Mouse (Mus musculus) neural tube, embryonic 14.5 days (tissue): ENCODE measurements around the gene Tbc1d4. TPM values are rescaled to one million over a fixed set of nuclear protein-coding genes. Genes with fewer than 3 reads are reported as not detected.
A peak's percentile ranks its signal among the peaks of the same experiment; 100 is the strongest.

Source experiments
- ATAC-seq: fragments of 200-750 bp; cut with Nextera tagmentation; 2 replicates; pipeline ENCODE4 v1.8.0; 2017; ENCODE audit warnings: low read depth, mild to moderate bottlenecking, moderate TSS enrichment, moderate library complexity
- H3K27ac ChIP-seq: fragments of 300-500 bp; sonication (generic); 2 replicates; pipeline ENCODE4 v1.5.1; 2014; ENCODE audit warnings: low read depth, mild to moderate bottlenecking, control low read depth, low read length, moderate library complexity, mixed read lengths
- H3K27me3 ChIP-seq: fragments of 300-500 bp; sonication (generic); 2 replicates; pipeline ENCODE4 v1.6.1; 2014; ENCODE audit warnings: low read length; ENCODE audit not compliant: control insufficient read depth, insufficient read depth
- H3K36me3 ChIP-seq: fragments of 300-500 bp; sonication (generic); 2 replicates; pipeline ENCODE4 v1.6.1; 2014; ENCODE audit warnings: low read length, mixed read lengths; ENCODE audit not compliant: control insufficient read depth, insufficient read depth
- H3K4me1 ChIP-seq: fragments of 300-500 bp; sonication (generic); 2 replicates; pipeline ENCODE4 v1.6.1; 2014; ENCODE audit warnings: low read length; ENCODE audit not compliant: control insufficient read depth, insufficient read depth
- H3K4me2 ChIP-seq: fragments of 300-500 bp; sonication (generic); 2 replicates; pipeline ENCODE4 v1.6.1; 2014; ENCODE audit warnings: mild to moderate bottlenecking, low read depth, low read length, control low read depth
- H3K4me3 ChIP-seq: fragments of 300-500 bp; sonication (generic); 2 replicates; pipeline ENCODE4 v1.5.1; 2014; ENCODE audit warnings: low read depth, low read length, control low read depth, mixed read lengths
- H3K9ac ChIP-seq: fragments of 300-500 bp; sonication (generic); replicated peaks from 2 replicates; pipeline ENCODE4 v1.6.1; 2014; ENCODE audit warnings: low read depth, mild to moderate bottlenecking, control low read depth, low read length, mixed read lengths
- H3K9me3 ChIP-seq: fragments of 300-500 bp; sonication (generic); 2 replicates; pipeline ENCODE4 v1.6.1; 2016; ENCODE audit warnings: low read length; ENCODE audit not compliant: control insufficient read depth
- WGBS: fragments of 180-500 bp; shearing (Covaris S2); extraction: QIAGEN DNeasy Blood & Tissue Kit; methylation state at CpG from one replicate; pipeline ENCODE4 v1.1.7; 2014; 5-methylcytosine and 5-hydroxymethylcytosine counted together
- polyA plus RNA-seq: library from polyadenylated mRNA; unstranded; fragments of >200 nt; fragmentation: Nextera tagmentation; extraction: Ambion mirVana; gene quantifications from 2 replicates; pipeline ENCODE4 v1.2.1, GENCODE M21; 2014

Tbc1d4 gene
- 5.3 and 6.1 TPM in 2 replicates for polyA plus RNA-seq

DNA sequence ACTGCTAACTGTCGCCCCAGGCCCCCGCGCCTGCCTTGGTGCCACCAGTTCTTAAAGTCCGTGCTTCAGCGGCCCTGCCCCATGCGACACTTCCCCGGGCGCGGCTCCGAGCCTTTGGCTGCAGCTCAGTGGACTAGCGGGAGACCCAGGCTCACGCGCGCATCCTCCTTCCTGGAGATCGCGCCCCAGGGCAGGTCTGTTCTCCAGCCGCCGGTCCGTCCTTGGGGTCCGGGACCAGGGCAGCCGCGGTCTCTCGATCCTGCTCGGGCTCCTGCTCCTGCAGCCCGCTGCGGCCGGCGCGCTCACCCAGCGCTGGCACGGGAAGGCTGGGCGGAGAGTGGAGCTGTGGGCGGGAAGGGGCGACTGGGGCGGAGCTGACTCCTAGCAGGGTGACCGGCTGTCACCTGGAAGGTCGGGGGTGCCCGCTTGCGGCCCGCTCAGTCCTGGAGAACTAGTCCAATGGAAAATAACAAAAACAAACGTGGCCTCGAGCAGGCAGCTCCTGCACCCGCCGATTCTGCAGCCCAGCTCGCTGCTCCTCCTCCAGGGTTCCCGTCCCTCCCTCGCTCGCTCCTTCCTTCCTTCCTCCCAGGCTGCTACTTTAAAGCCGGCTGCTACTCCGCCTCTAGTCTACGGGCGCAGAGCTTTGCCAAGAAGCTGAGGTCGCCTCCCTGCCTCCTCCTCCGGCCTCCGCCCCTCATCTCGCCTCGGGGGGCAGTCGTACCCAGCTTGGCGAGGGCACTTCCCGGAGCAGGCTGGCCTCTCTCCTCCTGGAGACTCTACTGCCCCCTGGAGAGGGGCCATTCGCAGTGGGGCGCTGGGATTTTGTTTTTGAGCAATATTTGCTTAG lies at the start of gene Tbc1d4:
Tbc1d4 (minus strand) TSS at position 673 of the 850 bp plus-strand sequence.
- H3K27ac ChIP-seq: peak within 1 kb of the TSS; percentile 28; the same call in 1 of the 2 replicates
- H3K4me3 ChIP-seq: peak within 1 kb of the TSS; percentile 88
- WGBS: under 1% methylated on average over 60 of the region's 62 CpGs
- H3K27me3 ChIP-seq: no peaks in the 10 kb centered on the region
- H3K4me2 ChIP-seq: peak within 1 kb of the TSS; percentile 98
- H3K36me3 ChIP-seq: no peaks in the 10 kb centered on the region
- no peaks in the 10 kb centered on the region for H3K4me1 ChIP-seq
- no peaks in the 10 kb centered on the region for H3K9me3 ChIP-seq
- ATAC-seq: peak; percentile 87
- H3K9ac ChIP-seq: peak within 1 kb of the TSS; percentile 86

DNA sequence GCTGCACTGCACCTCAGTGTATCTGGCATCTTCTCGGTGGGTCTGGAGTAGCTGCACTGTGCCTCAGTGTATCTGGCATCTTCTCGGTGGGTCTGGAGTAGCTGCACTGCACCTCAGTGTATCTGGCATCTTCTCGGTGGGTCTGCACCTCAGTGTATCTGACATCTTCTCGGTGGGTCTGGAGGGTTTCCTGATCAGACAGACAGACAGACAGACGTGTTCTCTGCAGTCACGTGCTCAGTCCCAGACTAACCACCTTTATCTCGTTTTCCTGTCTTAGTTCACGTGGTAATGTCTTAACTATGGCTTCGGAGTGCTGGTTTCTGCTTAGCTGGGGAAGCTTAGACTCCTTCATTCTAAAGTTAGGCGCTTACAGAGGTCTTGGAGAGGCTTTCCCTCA lies 47.3 kb upstream of the Tbc1d4 start:
- Histone ChIP-seq H3K4me2 (no peak overlapping the region), H3K9me3 (no peaks in the 10 kb centered on the region), H3K4me3 (no peak overlapping the region), H3K36me3 (no peaks in the 10 kb centered on the region; the same call in 1 of the 2 replicates), H3K9ac (no peak overlapping the region), H3K27me3 (no peaks in the 10 kb centered on the region), H3K4me1 (peaks cover 7% of the 10 kb centered on the region; the same call in 1 of the 2 replicates), H3K27ac (no peak overlapping the region)
- ATAC-seq: no peak
- WGBS: 89% methylated on average over 10 of the region's 10 CpGs

DNA sequence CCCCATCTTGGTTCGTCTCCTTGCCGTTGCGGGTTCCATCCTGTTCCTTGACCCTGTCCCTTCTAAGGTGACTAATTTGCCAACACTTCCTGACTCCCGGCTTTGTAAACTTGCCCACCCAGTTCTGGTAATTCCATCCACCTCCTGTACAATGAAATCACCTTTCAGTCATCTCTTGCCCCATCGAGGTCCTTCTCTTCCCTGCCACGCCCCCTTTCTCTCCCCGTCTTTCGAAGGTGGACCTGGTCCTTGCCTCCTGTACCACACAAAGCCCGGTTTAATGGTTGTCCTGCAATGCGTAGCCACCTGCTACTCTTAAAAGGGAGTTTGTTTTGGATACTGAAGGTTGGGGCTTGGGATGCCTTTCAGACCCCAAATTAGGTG lies 45.5 kb upstream of the Tbc1d4 start:
- peak overlapping the region; percentile 81 for H3K4me2 ChIP-seq
- H3K9ac ChIP-seq: peak overlapping the region; percentile 78
- no peaks in the 10 kb centered on the region for H3K36me3 ChIP-seq
- H3K27ac ChIP-seq: peak overlapping the region; percentile 74; the same call in 1 of the 2 replicates
- no peaks in the 10 kb centered on the region for H3K27me3 ChIP-seq
- ATAC-seq: peak; percentile 22; the same call in 1 of the 2 replicates
- H3K4me3 ChIP-seq: peak overlapping the region; percentile 96
- H3K4me1 ChIP-seq: peaks cover 7% of the 10 kb centered on the region; the same call in 1 of the 2 replicates
- H3K9me3 ChIP-seq: no peaks in the 10 kb centered on the region
- 0% methylated on average over 10 of the region's 10 CpGs for WGBS

DNA sequence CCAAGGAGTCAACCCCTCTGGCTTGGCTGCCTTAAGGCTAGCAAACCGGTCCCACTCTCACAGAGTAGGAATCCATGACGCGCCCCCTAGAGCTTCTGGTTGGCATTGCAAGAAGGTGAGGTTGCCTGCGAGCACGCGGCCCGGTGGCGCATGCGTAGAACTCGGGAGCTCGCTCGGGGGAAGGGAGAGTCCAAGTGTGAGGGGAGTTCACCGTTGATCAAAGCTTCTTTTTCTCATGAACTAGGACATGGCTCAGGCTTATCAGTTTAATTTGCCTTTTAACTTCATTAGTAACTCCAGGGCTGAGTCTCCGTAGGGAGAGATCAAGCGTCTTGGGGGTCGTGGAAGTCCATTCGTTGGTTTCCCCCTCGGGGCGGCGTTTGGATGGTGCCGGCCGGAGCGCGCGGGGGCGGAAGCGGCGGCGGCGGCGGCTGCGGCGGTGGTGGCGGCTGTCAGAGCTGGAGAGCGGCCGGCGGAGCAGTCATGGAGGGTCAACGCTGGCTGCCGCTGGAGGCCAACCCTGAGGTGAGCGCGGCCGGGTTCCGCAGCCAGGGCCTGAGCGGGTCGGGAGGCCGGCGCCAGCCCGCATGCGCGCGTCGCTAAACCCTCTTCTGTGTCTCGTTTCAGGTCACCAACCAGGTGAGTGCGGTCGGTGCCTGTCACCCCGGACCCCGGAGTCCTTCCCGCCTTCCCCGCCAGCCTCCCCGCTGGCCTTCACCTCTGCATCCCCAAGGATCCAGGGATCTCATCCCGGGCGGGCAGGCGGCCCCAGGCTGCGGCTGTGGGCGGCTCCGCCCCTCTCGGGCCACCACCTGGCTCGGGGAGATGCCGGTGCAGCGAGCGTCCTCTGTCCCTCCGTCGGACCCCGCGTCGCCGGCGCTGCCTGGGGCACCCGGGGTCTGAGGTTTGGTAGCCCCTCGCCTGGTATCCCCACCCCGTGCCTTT lies 44.9 kb upstream of the Tbc1d4 start, which contains the start of gene Uchl3:
Uchl3 (plus strand) TSS at position 387 of the 945 bp plus-strand sequence.
- ATAC-seq: peak; percentile 94
- H3K9me3 ChIP-seq: no peaks in the 10 kb centered on the region
- no peaks in the 10 kb centered on the region for H3K27me3 ChIP-seq
- H3K27ac ChIP-seq: peak within 1 kb of the TSS; percentile 74
- WGBS: 1% methylated on average over 79 of the region's 81 CpGs
- H3K4me3 ChIP-seq: peak within 1 kb of the TSS; percentile 96
- H3K9ac ChIP-seq: peak within 1 kb of the TSS; percentile 78
- peaks cover 3% of the 10 kb centered on the region; the same call in 1 of the 2 replicates for H3K4me1 ChIP-seq
- H3K36me3 ChIP-seq: no peaks in the 10 kb centered on the region
- H3K4me2 ChIP-seq: peak within 1 kb of the TSS; percentile 81

DNA sequence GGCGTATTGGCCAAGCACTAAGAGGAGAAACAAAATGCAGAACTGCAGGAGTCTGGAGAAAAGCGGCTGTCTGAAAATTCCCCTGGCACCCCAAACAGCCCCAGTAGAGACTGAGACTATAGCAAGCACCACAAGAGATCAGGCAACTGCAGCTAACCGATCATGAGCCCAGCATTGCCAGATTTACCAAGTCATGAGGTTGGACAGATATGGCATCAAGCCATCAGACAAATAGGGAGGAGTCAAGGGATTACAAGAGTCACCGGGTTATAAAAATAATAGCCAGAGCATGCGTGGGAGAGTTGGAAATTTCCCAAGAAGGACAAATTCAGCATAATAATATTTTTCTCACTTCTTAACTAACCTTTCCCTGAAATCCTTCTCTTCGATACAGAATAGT lies 43.6 kb upstream of the Tbc1d4 start:
- no peak overlapping the region for H3K4me3 ChIP-seq
- H3K4me2 ChIP-seq: no peak overlapping the region
- no peaks in the 10 kb centered on the region for H3K27me3 ChIP-seq
- H3K9ac ChIP-seq: no peak overlapping the region
- no peaks in the 10 kb centered on the region for H3K36me3 ChIP-seq
- no peak for ATAC-seq
- 95% methylated on average over 6 of the region's 6 CpGs for WGBS
- no peak overlapping the region for H3K27ac ChIP-seq
- H3K4me1 ChIP-seq: 0 out of 2 replicates have a peak, but pooled peaks cover 3% of the 10 kb centered on the region
- H3K9me3 ChIP-seq: no peaks in the 10 kb centered on the region

DNA sequence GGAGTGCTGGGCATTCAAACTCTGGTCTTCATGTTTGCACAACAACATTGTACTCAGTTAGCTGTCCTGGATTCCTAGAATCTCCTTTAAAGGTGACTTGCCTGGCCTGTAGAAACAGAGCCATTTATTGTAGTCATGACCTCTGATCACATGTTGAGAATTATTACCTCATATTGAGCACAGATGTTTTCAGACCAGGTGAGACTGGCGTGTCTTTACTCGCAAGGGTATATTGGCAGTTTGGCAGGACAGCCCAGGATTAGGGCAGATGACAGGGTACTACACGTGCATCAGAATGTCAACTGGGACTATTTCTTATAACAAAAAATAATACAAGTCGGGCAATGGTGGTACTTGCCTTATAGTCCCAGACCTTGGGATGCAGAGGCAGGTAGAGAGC lies 41.6 kb upstream of the Tbc1d4 start:
- H3K4me3 ChIP-seq: no peak overlapping the region
- no peak overlapping the region for H3K27ac ChIP-seq
- H3K9me3 ChIP-seq: no peaks in the 10 kb centered on the region
- no peaks in the 10 kb centered on the region for H3K36me3 ChIP-seq
- H3K4me2 ChIP-seq: no peak overlapping the region
- no peaks in the 10 kb centered on the region for H3K4me1 ChIP-seq
- 93% methylated on average over 4 of the region's 4 CpGs for WGBS
- H3K27me3 ChIP-seq: no peaks in the 10 kb centered on the region
- no peak overlapping the region for H3K9ac ChIP-seq
- no peak for ATAC-seq

DNA sequence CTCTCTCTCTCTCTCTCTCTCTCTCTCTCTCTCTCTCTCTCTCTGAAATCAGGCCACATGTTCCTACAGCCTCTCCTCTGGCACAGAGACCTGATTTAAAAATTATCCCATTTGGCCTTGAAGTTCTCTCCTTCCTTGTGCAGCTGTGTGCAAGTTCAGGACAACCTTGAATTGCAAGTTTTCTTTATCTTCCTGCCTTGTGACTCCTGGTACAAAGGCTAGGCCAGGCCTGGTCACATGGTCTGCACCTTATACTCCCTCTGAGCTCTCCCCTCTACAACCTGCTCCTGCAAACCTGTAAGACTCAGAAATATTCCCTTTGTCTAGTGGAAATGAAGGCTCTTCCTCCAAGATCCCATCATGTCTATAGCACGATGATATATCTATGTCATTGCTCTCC lies 36.0 kb upstream of the Tbc1d4 start:
- Histone ChIP-seq H3K36me3 (no peaks in the 10 kb centered on the region), H3K27me3 (no peaks in the 10 kb centered on the region), H3K9ac (no peak overlapping the region), H3K9me3 (no peaks in the 10 kb centered on the region), H3K27ac (no peak overlapping the region), H3K4me1 (no peaks in the 10 kb centered on the region), H3K4me3 (no peak overlapping the region), H3K4me2 (no peak overlapping the region)
- no peak for ATAC-seq
- WGBS: 87% methylated on average over 1 of the region's 1 CpGs

DNA sequence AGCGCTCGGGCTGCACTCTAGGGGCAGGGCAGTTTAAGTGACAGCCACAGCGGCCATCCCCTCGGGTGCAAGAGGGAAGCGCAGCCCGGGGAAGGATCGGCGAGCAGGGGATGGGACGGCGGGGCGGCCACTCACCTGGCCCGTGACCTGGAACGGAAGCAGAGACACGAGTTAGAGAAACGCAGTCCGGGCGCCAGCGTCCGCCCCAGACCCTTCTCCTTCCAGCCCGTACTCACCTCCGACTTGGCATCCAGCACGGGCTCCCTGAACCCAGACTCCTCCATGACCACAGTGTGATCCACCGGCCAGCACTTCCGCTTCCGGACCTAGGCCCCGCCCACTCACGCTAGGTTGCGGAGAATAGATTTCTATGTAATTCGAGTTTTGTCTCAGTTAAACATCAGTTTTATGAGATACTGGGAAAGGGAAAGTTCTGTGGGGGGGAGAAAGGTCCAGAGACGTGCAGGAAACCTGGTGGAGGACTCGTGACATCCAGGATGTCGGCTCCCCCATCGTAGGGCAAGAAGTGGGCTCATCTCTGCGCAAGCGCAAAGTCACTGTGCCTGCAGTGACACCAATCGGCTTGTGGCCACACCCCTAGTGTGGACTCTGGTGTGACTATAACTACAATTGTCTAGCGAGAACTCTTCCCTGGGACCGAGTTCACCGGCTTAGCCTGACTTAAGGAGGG lies 31.3 kb upstream of the Tbc1d4 start, which contains the start of gene Commd6:
Commd6 (minus strand) TSS at position 534 of the 691 bp plus-strand sequence.
- Histone ChIP-seq H3K9ac (peak within 1 kb of the TSS; percentile 72), H3K4me2 (peak within 1 kb of the TSS; percentile 84), H3K27ac (peak within 1 kb of the TSS; percentile 87), H3K4me1 (peaks cover 8% of the 10 kb centered on the region; the same call in 1 of the 2 replicates), H3K36me3 (no peaks in the 10 kb centered on the region), H3K4me3 (peak within 1 kb of the TSS; percentile 76), H3K27me3 (no peaks in the 10 kb centered on the region), H3K9me3 (no peaks in the 10 kb centered on the region)
- 0% methylated on average over 39 of the region's 39 CpGs for WGBS
- ATAC-seq: peak; percentile 99
